Mouse (Mus musculus) bone marrow, adult 2 months (tissue): ENCODE measurements at regions not wholly inside any gene's neighbourhood (a gene's known extent, or its start where the extent isn't known, plus 50 kb on each side); places are given as distances from the start of the nearest gene placed in this dataset.

Experiments
- CTCF ChIP-seq: fragments of 200-500 bp; IDR thresholded peaks from 2 replicates; pipeline ENCODE4 v1.5.1; 2011; ENCODE audit warnings: low read length, control low read depth; ENCODE audit not compliant: control insufficient read depth, insufficient read depth
- POLR2A ChIP-seq: fragments of 200-500 bp; IDR thresholded peaks from 2 replicates; pipeline ENCODE4 v1.6.1; 2011; ENCODE audit warnings: low read depth, mild to moderate bottlenecking, control low read depth, low read length, borderline replicate concordance; ENCODE audit not compliant: control insufficient read depth

- TF ChIP-seq CTCF (no peak), POLR2A (no peak)
Observed at GRCm38 (mm10) chr3:130964088-130964487, 146.2 kb upstream of the Lef1 start.
